Mouse (Mus musculus) lung, postnatal 0 days (tissue): ENCODE results near the gene Zfp248.

Source experiments
- CTCF ChIP-seq: IDR thresholded peaks from 2 replicates; pipeline ENCODE4 v1.5.1; 2016; ENCODE audit warnings: antibody characterized with exemption, mild to moderate bottlenecking
- EP300 ChIP-seq: IDR thresholded peaks from 2 replicates; pipeline ENCODE4 v1.6.1; 2016; ENCODE audit warnings: antibody characterized with exemption, mild to moderate bottlenecking, control low read depth

- no peak for TF ChIP-seq CTCF
- no peak for TF ChIP-seq EP300
These were observed 22.8 kb upstream of the Zfp248 start for GRCm38 (mm10) chr6:118477875-118478785.
